Mouse (Mus musculus) thymus, postnatal 25 days (tissue): Measurements from ENCODE around the gene Rps25.
"Not testable (repeated sequence)": the region's sequence is repeated elsewhere in the genome, so short reads cannot be mapped to it uniquely, and the experiment has no call there.

Experiments used
- DNase-seq: peaks from one replicate; pipeline ENCODE4 v3.0.0; 2022

Rps25 gene

GRCm38 (mm10) chr9:44405011-44405410, 1.9 kb upstream of the Rps25 start:
- no peak for DNase-seq

GRCm38 (mm10) chr9:44407752-44408097, 786 bp downstream of the Rps25 start:
- no peak for DNase-seq

GRCm38 (mm10) chr9:44408693-44409092, 1.8 kb downstream of the Rps25 start:
- not testable (repeated sequence) for DNase-seq

- DNase-seq: no peak
Measured at GRCm38 (mm10) chr9:44410647-44411336, 3.9 kb downstream of the Rps25 start.

GRCm38 (mm10) chr9:44411601-44412130, 4.7 kb downstream of the Rps25 start:
- DNase-seq: no peak

- no peak for DNase-seq
Measured at GRCm38 (mm10) chr9:44412306-44412705, 5.4 kb downstream of the Rps25 start.

GRCm38 (mm10) chr9:44412781-44413180, 5.8 kb downstream of the Rps25 start:
- no peak for DNase-seq

GRCm38 (mm10) chr9:44417156-44417891, 10.4 kb downstream of the Rps25 start:
- no peak for DNase-seq

- DNase-seq: peak; percentile 92
Measured at GRCm38 (mm10) chr9:44417892-44418363, 11.0 kb downstream of the Rps25 start.

GRCm38 (mm10) chr9:44418519-44419385, 11.8 kb downstream of the Rps25 start, which contains the start of gene Ccdc84:
Gene Ccdc84, minus strand, starts transcription at chr9:44418569.
- no peak for DNase-seq

- DNase-seq: not testable (repeated sequence)
Measured at GRCm38 (mm10) chr9:44419730-44420129, 12.8 kb downstream of the Rps25 start.

- DNase-seq: no peak
Measured at GRCm38 (mm10) chr9:44420280-44420898, 13.4 kb downstream of the Rps25 start.

- no peak for DNase-seq
Measured at GRCm38 (mm10) chr9:44423576-44423975, 16.6 kb downstream of the Rps25 start.

- DNase-seq: no peak
Measured at GRCm38 (mm10) chr9:44432577-44433185, 25.7 kb downstream of the Rps25 start.

- peak; percentile 15 for DNase-seq
Measured at GRCm38 (mm10) chr9:44435747-44436146, 28.8 kb downstream of the Rps25 start.

- DNase-seq: no peak
Measured at GRCm38 (mm10) chr9:44440961-44441360, 34.0 kb downstream of the Rps25 start, which contains the start of gene Foxr1. Gene Foxr1, minus strand, starts transcription at chr9:44441136.

GRCm38 (mm10) chr9:44444402-44445025, 37.6 kb downstream of the Rps25 start:
- DNase-seq: not testable (repeated sequence)

GRCm38 (mm10) chr9:44450387-44450786, 43.4 kb downstream of the Rps25 start:
- peak; percentile 40 for DNase-seq

- DNase-seq: peak; percentile 86
Measured at GRCm38 (mm10) chr9:44454132-44454890, 47.4 kb downstream of the Rps25 start.

- no peak for DNase-seq
Measured at GRCm38 (mm10) chr9:44454891-44455220, 47.9 kb downstream of the Rps25 start, which contains the start of gene Upk2. Gene Upk2, minus strand, starts transcription at chr9:44454976.
